Mouse (Mus musculus): Measurements from ENCODE around the gene Gm8159. TPM values are rescaled to one million over a fixed set of nuclear protein-coding genes. Genes with fewer than 3 reads are reported as not detected.
A peak's percentile ranks its signal among the peaks of the same experiment; 100 is the strongest.
"Not testable (repeated sequence)": the region's sequence is repeated elsewhere in the genome, so short reads cannot be mapped to it uniquely, and the experiment has no call there.

The Gm8159 gene
- polyA plus RNA-seq (2012; rRNA removed): not detected in 2 replicates

GRCm38 (mm10) chr14:4632052-4632451 is at the start of gene Gm8159:
Gene Gm8159, plus strand, starts transcription at chr14:4632352.
- H3K4me3 ChIP-seq (ENCODE audit: control insufficient read depth, insufficient read depth, low read length); DNase-seq; H3K27me3 ChIP-seq (ENCODE audit: control insufficient read depth, insufficient read depth, low read length); H3K4me1 ChIP-seq (replicated peaks; ENCODE audit: control insufficient read depth, insufficient read depth, low read length); H3K36me3 ChIP-seq (ENCODE audit: control insufficient read depth, insufficient read depth, low read length); H3K27ac ChIP-seq (ENCODE audit: control insufficient read depth, insufficient read depth, low read length): not testable (repeated sequence)
- no CpG with 5 or more reads among the region's 2 CpGs for WGBS

- H3K27me3 ChIP-seq (ENCODE audit: control insufficient read depth, insufficient read depth, low read length); H3K27ac ChIP-seq (ENCODE audit: control insufficient read depth, insufficient read depth, low read length); H3K4me3 ChIP-seq (ENCODE audit: control insufficient read depth, insufficient read depth, low read length); H3K4me1 ChIP-seq (replicated peaks; ENCODE audit: control insufficient read depth, insufficient read depth, low read length); H3K36me3 ChIP-seq (ENCODE audit: control insufficient read depth, insufficient read depth, low read length): not testable (repeated sequence)
- DNase-seq: peak; percentile 2
- 8% methylated on average over 18 of the region's 18 CpGs for WGBS
Measured at GRCm38 (mm10) chr14:4649309-4649708, 17.2 kb downstream of the Gm8159 start.

DNA sequence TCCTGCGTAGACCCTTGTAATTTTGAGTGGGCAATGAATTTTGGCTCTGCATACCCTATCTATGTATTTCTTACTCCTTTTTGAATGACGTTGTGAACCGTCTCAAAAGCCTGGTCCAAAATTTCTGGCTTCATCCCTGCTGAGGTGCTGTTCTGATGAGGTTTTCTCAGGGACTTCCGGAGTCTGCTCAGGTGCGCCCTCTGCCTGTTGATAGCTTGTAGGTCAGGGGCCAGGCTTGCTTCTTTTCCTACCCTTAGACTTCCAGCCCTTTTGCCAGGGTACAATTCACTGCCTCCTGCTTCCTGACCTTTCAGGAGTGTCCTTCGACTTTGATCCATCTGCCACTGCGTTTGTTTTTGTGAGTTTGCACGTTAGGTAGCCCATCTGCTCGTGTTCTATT is 18.2 kb downstream of the Gm8159 start:
- not testable (repeated sequence) for H3K4me1 ChIP-seq (replicated peaks; ENCODE audit: control insufficient read depth, insufficient read depth, low read length); H3K27ac ChIP-seq (ENCODE audit: control insufficient read depth, insufficient read depth, low read length); DNase-seq; H3K4me3 ChIP-seq (ENCODE audit: control insufficient read depth, insufficient read depth, low read length); H3K27me3 ChIP-seq (ENCODE audit: control insufficient read depth, insufficient read depth, low read length); H3K36me3 ChIP-seq (ENCODE audit: control insufficient read depth, insufficient read depth, low read length)
- WGBS: 11% methylated on average over 6 of the region's 9 CpGs

DNA sequence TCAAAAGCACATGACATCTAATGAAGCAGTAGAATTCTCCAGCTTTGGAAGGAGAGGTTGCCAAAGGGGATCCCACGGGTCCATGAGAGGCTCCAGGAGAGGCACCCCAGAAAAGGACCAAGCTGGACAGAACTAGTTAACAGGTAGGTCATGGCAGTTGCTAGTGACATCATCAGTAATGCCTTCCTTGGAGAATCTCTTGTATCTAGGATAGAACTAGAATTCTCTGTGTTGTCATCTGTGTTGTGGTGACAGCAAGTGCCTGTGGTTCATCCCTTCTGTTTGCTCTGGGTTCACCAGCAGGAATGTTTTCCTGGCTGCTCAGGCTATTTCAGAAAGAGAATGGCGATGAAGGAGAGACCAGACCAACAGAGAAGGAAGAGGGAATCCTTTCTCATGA is 31.7 kb downstream of the Gm8159 start, which contains the start of gene Gm3239:
Gm3239 (plus strand) TSS at position 301 of the 400 bp plus-strand sequence.
- not testable (repeated sequence) for DNase-seq; H3K4me1 ChIP-seq (replicated peaks; ENCODE audit: control insufficient read depth, insufficient read depth, low read length); H3K27me3 ChIP-seq (ENCODE audit: control insufficient read depth, insufficient read depth, low read length); H3K4me3 ChIP-seq (ENCODE audit: control insufficient read depth, insufficient read depth, low read length); H3K27ac ChIP-seq (ENCODE audit: control insufficient read depth, insufficient read depth, low read length); H3K36me3 ChIP-seq (ENCODE audit: control insufficient read depth, insufficient read depth, low read length)
- no CpG with 5 or more reads among the region's 2 CpGs for WGBS

Other genes with a start within 250 kb of the Gm8159 start
- gene Gm3159, start 234.8 kb upstream of the Gm8159 start, polyA plus RNA-seq (2012; rRNA removed): not detected in 2 replicates
- 0.05 TPM in 1 of 2 replicates, not detected in the other for gene Gm3164, start 216.9 kb upstream of the Gm8159 start, polyA plus RNA-seq (2012; rRNA removed)
- not detected in 2 replicates for gene Gm3173, start 201.4 kb upstream of the Gm8159 start, polyA plus RNA-seq (2012; rRNA removed)
- not detected in 2 replicates for gene Gm3182, start 150.6 kb upstream of the Gm8159 start, polyA plus RNA-seq (2012; rRNA removed)
- not detected in 2 replicates for gene Gm3047, start 76.9 kb upstream of the Gm8159 start, polyA plus RNA-seq (2012; rRNA removed)
- gene Gm3239, start 31.8 kb downstream of the Gm8159 start, polyA plus RNA-seq (2012; rRNA removed): not detected in 2 replicates
- not detected in 2 replicates for gene Gm7876, start 76.9 kb downstream of the Gm8159 start, polyA plus RNA-seq (2012; rRNA removed)
- gene Gm3252, start 94.4 kb downstream of the Gm8159 start, polyA plus RNA-seq (2012; rRNA removed): 0.07 TPM in 1 of 2 replicates, not detected in the other
- not detected in 2 replicates for gene Gm9602, start 144.0 kb downstream of the Gm8159 start, polyA plus RNA-seq (2012; rRNA removed)
- gene Gm3269, start 205.8 kb downstream of the Gm8159 start, polyA plus RNA-seq (2012; rRNA removed): not detected in 2 replicates
- not detected in 2 replicates for gene Gm3264, start 223.2 kb downstream of the Gm8159 start, polyA plus RNA-seq (2012; rRNA removed)

Data from thymus, adult 2 months (tissue).